17 mouse cellular contexts compared by ENCODE assay signal in genomic region chr1:188410547-188410946, GRCm38 (mm10).
"Had no signal": no experiment of that assay in that cellular context is flagged by ENCODE, and none has a peak within 500 bp of the region (broad histone marks: within the 10 kb centered on the region; RNA-seq: fewer than 3 reads in every experiment).

No protein-coding gene starts in this region.

- ATAC-seq: liver, embryonic 12.5 days; liver, postnatal 0 days; lung, postnatal 0 days; midbrain, embryonic 13.5 days; midbrain, embryonic 15.5 days; midbrain, embryonic 16.5 days had no signal

- DNase-seq: left cerebral cortex, postnatal 4 days; liver; liver, embryonic 13.5 days; liver, postnatal 0 days; lung, adult 18-20 months; lung, adult 2 months; lung, embryonic 14.5 days; lung, postnatal 10 days; lung, postnatal 14 days; lung, postnatal 36 days; lung, postnatal 4 days; midbrain, embryonic 14.5 days had no signal
